Mouse (Mus musculus) cerebellum, adult 18-20 months (tissue): ENCODE measurements around the gene Edn1.

Experiments
- DNase-seq, 2 experiments: peaks; one replicate each; pipeline ENCODE4 v3.0.0; 2021

Edn1 gene

DNA sequence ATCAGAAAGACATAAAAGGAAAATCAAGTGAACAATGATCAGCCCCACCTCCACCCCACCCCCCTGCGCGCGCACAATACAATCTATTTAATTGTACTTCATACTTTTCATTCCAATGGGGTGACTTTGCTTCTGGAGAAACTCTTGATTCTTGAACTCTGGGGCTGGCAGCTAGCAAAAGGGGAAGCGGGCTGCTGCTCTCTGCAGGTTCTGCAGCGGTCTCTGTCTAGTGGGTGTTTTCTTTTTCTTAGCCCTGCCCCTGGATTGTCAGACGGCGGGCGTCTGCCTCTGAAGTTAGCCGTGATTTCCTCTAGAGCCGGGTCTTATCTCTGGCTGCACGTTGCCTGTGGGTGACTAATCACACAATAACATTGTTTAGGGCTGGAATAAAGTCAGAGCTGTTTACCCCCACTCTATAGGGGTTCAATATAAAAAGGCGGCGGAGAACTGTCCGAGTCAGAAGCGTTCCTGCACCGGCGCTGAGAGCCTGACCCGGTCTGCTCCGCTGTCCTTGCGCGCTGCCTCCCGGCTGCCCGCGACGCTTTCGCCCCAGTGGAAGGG is at the start of gene Edn1:
Gene Edn1, plus strand, starts transcription at position 316 of the 561 bp plus-strand sequence.
- DNase-seq: peak; percentile 8 to 23

DNA sequence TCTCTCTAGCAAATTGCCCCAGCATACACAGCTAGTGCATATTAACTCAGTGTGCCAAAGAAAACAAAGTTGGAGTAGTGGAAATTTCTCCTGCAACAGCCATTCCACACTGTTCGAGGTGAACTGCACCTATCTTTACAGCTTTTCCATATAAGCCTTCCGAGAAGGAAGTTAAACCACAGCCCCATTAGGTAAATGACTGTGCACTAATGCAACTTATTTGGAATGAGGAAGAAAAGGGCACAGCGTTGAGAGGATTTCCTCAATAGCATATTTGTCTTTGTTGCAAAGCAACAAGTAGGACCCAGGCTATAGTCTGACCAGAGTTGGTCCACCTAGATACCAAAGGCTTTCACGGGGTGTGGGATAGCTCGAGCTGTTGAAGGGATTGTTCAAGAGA is 47.5 kb upstream of the Edn1 start:
- DNase-seq: no peak

DNA sequence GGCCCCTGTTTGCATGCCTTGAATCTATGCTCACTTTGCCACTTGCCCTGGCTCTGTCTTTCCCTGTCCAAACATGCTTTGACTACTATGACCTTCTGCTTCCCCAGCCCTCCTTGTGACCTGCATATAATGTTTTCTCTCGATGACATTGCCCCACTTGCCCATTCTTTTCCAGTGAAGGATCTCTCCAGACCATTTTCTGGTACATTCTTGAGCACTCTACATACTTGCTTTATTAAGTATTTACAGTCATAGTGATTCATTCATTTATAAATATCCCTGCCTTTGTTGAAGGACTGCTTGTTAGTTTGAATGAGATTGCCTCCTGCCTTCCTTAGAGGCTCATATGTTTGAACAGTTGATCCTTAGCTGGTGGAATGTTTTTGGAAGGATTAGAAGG is 46.2 kb upstream of the Edn1 start:
- no peak for DNase-seq

DNA sequence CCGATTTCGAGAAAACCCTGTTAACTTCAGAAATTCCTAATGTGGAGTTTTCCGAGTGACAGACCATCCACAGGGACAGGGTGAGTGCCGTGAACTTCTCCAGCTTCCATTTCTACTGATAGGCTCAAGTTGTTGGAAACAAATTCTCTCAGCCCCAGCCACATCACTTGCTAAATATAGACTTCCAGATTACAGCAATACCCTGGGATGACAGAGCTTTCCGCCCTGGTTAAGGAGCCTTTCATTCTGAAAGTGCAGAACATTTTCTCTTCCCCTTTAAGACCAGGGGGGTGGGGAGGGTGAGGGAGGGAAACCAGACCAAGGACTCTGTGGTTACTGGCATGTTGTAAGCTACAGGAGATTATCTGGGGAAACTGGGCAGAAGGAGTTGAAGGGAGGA is 42.9 kb upstream of the Edn1 start:
- DNase-seq: no peak

DNA sequence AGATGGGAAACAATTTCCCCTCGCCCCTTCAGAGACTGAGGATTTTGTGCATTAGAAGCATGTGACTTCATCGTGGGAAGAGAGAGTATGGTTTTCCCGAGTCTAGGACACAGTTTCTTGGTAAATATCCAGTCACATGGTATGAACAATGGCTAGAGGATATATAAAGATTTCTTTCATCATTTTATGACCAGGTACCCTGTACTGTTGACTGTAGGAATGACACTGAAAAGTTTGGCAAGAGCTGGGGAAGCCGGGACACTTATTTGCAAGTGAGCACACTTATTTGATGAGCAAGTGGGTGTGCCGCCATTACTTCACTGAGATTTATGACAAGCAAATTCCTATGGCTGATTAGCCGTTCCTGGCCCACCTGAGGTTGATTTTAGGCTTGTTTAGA is 40.6 kb upstream of the Edn1 start:
- DNase-seq: no peak

DNA sequence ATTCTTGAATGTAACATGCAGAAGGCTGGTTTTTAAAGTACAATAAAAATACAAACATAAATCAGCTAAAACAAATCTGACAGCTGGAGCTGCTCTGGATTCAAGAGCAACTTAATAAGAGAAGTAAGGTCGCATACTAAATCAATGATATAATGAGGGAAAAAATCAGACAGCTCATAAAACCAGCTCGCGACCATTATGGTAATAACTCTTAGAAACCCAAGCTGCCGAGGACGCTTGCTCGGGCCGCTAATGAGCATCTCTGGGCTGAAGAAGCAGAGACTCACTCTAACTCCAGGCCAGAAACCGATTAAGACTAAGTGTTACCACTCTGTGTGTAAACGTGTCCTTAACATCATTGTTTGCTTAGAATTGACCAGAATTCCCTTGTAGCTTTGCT is 31.2 kb upstream of the Edn1 start:
- DNase-seq: no peak

DNA sequence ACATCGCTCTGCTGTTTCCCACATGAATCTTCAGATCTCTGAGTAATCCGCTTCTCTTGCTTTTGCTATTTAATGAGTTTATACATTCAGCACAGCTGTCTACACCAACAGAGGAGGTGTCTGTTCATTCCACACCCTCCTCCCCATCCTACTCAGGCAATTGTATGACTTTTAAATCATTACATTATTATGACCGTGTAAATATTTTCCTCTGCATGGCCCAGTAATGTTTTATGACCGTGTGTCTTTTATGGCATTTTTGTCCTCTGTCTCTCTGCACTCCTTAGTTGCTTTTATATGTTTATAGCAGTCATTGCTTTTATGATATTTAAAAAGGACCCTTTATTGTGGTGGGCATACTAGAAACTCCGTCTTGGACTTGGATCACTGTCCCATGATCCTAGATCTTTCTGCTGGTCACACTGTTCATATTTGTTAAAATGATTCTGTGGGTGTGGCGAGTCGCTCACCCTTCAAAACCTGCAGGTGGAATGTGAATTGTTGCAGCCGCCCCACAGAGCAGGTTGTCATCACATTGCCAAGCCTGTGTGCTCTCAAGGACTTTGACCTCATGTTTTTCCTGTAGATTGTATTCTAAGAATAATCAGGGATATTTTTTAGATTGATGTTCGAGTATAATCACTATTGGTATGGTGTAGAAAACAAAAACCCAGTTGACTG is 24.4 kb upstream of the Edn1 start:
- DNase-seq: no peak

DNA sequence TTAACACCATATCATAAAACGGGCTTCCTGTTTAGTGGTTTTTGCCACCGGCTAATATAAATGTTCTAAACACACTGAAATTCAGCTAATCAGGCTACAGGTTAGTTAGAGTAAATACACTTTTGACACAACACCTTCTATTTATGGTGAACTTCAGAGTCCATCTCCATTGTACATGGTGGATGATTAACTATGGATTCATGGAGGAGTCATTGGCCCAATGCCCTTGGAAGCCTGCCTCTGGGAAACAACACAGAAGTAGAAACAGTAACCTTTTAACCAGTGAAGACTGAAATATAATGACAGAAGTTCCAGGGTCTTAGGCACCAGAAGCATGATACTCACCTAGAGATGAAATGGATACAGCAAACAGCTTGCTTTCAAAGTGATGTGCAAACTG is 23.5 kb upstream of the Edn1 start:
- DNase-seq: no peak

DNA sequence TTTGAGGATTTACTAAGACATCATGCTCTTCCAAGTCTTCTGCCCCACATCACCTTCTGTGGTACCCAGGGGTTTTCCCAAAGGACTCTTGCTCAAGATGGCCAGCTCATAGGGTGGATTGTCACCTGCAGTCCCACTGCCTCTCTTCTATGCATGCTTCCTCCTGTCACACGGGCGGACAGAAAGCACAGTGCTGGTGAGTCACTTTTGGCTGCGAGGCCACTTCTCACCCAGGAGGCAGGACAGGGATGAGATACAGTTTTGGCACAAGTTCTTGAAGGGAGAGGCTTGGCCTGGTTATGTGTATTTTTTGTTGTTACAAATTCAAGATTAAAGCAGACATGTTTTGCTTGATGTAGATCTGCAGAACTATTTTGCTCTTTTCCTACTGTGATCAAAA is 15.4 kb upstream of the Edn1 start:
- DNase-seq: no peak

DNA sequence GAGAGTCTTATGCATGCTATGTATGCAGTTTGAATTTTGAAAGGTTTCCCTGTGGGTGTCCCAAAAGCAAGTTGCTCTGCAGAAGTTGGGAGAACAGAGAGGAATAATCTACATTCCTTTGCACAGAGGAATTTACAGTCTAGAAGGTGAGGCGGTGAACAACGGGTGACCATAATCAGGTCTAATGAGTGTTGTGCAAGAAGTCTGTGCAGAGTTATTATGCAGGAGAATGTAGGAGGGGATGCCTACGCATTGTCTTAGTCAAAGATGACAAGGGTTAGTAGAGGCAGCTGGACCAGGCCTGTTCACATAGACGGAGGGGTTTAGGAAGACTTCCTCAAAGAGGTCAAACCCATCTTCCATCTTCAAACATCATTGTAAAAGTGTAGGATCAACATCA is 14.5 kb upstream of the Edn1 start:
- no peak for DNase-seq

DNA sequence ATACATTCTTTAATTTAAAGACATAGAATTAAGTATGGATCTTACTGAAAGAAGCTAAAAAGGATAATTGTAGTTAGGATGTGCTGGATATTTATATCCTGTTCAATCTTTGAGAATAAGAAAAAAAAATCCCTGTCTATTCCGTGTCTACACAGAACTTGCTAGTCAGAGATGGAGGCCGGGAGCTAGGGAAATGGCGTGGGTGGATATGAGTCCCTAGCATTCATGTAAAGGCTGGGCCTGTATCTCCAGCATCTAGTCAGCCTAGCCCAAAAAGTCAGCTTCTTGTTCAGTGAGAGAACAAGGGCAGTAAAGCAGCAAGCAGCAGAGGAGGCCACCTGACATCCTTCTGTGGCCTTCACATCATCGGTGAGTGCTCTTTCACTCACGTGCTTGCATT is 8.7 kb upstream of the Edn1 start:
- no peak for DNase-seq

DNA sequence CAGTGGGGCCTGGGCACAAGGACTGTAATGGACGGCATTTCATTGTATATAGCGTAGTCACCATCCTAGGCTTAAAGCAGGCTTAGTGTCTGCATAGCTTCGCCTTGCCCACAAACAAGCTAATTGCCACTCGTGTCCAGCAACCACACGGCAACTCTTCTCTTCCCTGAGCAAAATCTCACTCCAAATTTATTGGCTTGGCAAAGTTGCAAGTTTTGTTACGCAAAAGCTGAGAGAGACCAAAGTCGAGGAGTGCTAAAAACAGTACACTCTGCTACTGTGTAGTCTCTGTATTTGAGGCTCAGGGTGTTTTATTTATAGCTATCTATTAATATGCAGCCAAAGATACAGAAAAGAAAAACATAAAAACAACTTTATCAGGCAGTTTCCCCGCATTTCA is 3.0 kb upstream of the Edn1 start:
- DNase-seq: no peak

DNA sequence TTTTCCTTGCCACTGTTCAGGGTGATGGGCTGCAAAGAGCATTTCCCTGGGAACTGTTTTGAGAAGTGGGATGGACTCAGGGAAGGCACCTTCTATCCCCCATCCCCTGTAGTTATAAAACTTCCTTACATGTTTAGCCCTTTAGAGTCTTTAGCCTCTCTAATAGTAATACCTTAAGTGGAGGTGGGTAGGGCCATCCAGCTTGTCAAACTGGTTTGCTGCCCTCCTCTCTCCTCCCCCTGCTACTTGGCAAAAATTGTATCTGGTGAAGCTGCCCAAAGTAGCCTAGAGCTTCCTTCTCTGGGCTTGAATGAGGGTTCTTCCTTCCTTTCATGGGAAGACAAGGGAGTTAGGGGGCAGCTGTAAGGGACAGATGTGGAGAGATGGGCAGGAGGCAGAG is 2.5 kb upstream of the Edn1 start:
- DNase-seq: no peak

DNA sequence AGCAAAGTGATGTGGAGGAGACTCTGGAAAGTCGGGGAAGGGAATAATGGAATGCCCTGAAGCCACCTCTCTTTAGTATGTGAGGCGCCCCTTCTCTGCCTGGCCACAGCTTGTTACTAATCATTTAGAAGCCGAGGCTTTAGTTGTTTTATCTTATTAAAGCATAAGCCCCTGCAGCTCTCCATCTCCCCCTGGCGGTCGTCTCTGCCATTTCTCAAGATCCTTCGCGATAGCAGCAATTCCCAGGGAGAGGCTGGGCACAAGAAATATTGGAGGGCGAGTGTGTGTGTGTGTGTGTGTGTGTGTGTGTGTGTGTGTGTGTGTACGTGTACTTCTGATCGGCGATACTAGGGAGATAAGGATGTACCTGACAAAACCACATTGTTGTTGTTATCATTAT is 709 bp upstream of the Edn1 start:
- DNase-seq: peak; percentile 66 to 70

DNA sequence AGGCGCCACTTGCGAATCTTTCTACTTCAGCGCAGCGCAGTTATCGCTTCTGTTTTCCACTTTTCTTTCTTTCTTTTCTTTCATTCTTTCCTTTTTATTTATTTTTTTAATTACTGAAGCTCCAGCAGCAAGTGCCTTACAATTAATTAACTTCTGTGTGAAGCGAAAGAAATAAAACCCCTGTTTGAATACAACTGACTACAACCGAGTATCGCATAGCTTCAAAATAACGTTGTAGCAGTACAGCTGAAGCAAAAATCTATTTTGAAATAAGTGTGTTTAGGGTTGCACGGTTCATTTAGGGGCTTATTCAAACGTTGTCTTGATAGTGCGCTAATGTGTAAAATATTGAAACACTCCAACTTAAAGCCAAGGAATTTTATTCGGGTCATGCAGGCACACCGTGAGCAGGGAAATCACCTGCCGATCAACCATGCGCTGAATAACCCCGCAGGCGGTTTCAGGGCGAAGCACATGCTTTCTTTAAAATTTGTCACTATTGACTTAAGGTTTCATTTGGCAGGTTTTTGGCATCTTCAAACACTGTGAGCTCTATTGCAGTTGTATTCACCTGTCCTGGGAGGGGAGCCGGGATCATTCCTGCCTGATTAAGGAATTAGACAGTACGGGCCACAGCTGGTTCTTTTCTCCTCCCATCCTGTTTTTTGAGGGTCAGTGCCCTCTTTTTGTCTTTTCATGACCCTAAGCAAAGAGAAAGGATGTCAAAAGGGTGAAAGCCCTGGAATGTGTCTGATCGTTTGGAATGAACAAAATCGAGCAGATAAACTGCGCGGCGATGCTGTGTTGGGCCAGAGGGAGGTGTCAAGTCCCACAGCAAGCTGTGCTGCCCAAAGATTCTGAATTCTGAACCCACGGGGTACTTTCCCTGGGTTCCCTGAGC is 935 bp downstream of the Edn1 start:
- DNase-seq: peak in 1 of 2 experiments; percentile 19

DNA sequence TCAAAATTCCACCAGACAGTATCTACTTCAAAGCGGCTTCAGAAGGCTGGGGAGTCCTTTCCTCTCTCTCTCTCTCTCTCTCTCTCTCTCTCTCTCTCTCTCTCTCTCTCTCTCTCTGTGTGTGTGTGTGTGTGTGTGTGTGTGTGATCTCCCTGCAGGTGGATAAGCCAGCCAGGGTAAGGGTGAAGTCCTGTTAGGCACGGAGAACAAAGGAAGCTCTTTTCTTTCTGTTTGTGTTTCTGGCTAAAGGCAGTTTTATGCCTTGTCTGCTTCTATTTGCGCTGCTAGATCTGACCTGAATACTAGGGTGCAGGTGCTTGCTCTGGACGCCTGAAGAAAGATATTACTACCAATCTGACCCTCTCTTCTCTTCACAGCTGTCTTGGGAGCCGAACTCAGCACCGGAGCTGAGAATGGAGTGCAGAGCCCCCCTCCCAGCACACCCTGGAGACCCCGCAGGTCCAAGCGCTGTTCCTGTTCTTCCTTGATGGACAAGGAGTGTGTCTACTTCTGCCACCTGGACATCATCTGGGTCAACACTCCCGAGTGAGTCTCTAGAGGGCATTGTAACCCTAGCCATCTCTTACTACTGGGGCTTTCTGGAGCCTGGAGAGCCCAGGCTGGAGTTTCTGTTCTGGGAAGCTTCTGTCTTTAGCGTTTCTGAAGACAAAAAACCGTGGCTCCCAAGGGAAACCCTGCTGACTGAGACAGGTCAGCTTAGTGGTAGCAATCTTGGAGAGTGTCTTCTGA is 2.1 kb downstream of the Edn1 start:
- DNase-seq: peak; percentile 13

DNA sequence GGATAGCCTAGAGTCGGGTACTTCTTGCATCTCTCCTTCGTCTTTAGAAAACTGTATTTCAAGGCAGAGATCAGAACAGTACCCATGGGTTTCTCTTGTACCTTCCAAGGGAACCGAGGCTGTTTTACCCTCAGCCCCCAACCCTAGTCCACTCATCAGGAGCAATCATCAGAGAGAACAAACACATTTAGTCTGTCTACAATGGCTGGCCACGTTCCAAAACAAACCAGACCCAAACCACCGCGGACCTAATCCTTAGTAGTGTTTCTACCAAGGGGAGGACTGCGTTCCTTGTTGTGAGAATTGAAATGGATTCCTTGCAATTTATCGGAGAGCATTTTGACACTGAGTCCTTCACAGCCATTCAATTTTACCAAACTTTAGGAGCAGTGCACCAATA is 2.9 kb downstream of the Edn1 start:
- no peak for DNase-seq

DNA sequence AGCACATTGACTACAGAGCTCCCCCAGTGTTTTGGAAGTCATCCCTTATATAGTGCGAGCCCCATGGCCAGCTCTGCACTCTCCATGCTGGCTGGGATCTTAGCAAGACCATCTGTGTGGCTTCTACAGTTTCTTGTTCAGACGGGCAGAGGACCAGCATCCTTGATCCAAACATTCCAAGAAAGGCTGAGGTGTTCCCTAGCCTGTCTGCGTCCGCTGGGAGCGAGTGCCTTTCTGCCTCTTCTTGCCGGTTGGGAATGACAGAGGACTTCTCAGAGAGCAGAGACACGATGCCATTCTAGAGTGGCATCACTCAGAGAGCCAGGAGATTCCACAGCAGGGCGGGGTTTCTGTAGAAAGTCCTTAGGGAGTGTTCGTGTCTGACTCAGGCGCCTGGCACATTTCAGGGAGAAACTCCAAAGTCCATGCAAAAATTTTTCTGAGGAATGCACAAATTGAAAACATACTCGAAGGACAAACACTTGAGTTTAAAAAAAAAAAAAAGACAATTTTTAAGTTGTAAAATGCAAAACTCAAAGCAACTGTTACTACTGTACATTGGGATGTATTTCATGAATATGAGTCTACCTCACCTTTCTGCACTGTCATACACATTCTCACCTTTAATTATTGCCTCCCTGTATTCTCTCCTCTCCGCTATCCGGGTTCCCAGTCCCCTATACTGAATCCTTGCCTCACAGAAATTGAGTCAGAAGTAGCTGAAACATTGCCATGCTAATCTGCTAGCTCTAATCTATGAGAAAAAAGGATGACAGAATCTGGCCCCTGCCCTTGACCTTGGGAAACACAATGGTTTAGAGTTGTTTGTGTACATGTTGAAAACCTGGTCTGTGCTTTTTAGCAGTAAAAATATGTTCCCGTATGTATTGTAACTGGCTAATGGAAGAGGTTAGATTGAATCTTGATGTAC is 5.9 kb downstream of the Edn1 start:
- DNase-seq: no peak

DNA sequence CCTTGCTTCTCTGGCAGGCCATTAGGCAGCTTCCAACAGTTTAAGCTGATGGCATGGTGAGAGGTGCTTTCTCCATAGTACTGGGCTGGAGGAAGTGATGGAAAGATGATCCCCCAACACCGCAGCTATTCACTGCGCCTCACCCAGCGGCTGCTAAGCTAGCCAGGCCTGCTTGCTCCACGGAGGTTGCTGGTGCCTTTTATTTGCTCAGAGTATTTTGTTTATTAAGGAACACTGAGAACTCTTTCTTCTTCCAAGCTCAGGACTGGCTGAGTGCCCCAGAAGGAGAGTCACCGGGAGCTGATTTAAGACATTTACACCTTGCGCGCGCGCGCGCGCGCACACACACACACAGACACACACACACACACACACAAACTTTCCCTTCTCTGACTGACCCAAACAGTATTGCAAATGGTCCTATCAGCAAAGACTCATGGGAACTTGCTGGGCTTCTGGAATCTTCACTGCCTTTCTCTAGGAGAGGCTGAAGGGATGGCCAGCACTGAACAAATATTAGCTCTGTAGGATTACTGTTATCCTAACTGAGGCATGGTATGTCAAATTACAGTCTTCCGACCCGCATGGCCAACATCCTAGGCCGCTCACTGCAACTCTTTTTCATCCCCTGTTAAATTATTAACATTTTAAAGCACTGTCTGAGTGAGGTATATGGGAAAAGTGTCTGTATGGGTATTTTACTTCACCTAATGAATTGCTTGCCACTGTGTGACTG is 7.3 kb downstream of the Edn1 start:
- no peak for DNase-seq

DNA sequence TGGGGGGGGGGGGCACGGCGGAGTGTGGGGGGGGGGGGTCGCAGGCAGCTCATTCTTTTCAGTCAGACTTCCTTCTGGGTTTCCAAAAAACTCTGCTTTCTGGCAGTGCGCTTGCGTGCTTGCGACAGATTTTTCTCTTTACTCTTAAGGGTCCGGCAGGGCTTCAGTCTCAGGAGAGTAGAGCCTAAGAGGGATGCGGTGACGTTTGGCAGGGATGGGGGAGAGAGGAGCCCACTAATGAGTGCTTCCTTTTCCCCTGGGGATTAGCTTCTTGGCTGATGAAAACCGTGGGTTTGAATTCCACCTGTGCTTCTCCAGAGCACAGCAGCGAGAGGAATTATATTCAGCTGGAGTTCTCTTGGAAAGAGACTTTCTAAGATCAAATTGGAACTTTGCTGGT is 8.5 kb downstream of the Edn1 start:
- no peak for DNase-seq

DNA sequence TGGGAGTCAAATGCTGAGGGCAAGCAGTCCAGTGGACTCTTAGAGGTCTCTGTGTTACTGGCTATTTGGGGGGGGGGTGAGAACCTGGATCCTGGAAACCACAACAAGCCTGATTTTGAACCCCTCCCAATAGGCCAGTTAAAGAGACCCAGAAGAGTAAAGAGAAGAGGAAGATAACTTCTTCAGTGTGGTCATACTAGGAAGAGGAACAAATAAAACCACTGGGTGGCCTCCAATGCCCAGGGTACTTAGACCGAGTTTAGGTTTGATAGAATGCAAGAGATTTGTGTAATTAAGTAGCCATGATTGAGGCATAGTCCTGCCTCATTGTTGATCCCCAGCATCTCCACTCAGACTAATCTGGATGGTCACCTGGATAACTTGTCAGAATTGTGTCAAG is 14.4 kb downstream of the Edn1 start:
- DNase-seq: no peak

DNA sequence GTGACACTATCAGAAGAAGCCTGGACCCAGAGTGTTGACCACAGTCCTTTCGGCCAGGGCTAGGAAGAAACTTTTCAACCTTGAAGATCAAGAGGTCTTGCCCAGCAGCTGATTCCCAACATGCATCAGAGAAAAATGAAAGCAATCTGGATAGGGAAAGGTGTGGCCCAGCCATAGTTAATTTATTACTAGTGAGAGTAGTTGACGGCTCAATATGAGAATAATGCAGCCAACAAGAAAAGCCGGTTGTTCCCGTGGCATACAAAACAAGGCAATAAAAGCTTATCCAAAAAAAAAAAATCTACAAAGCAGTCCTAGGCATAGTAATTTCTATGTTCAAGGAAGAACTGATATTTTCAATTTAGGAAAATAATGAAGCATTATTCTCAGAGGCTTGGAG is 16.5 kb downstream of the Edn1 start:
- DNase-seq: no peak
